Mouse (Mus musculus) forebrain, embryonic 14.5 days (tissue): ENCODE measurements around the gene 1810062G17Rik. TPM values are rescaled to one million over a fixed set of nuclear protein-coding genes. Genes with fewer than 3 reads are reported as not detected.

ENCODE experiments used
- ATAC-seq: fragments of 200-750 bp; cut with Nextera tagmentation; 2 replicates; pipeline ENCODE4 v1.8.0; 2017; ENCODE audit warnings: mild to moderate bottlenecking, moderate library complexity
- DNase-seq: peaks from one replicate; pipeline ENCODE4 v3.0.0-alpha.2; 2015; ENCODE audit warnings: low spot score
- H3K27ac ChIP-seq: fragments of 300-500 bp; sonication (generic); 2 replicates; pipeline ENCODE4 v1.5.1; 2014; ENCODE audit warnings: low read depth, mild to moderate bottlenecking, control low read depth, low read length, moderate library complexity
- H3K27me3 ChIP-seq: fragments of 300-500 bp; sonication (generic); replicated peaks from 2 replicates; pipeline ENCODE4 v1.6.1; 2014; ENCODE audit warnings: low read length, control low read depth, mixed read lengths; ENCODE audit not compliant: control insufficient read depth, insufficient read depth
- H3K36me3 ChIP-seq: fragments of 300-500 bp; sonication (generic); 2 replicates; pipeline ENCODE4 v1.6.1; 2014; ENCODE audit warnings: low read length, control low read depth; ENCODE audit not compliant: control insufficient read depth, insufficient read depth
- H3K4me1 ChIP-seq: fragments of 300-500 bp; sonication (generic); 2 replicates; pipeline ENCODE4 v1.6.1; 2014; ENCODE audit warnings: antibody characterized with exemption, low read length, control low read depth; ENCODE audit not compliant: control insufficient read depth, insufficient read depth
- H3K4me2 ChIP-seq: fragments of 300-500 bp; sonication (generic); 2 replicates; pipeline ENCODE4 v1.6.1; 2014; ENCODE audit warnings: mild to moderate bottlenecking, control low read depth, low read length
- H3K4me3 ChIP-seq: fragments of 300-500 bp; sonication (generic); 2 replicates; pipeline ENCODE4 v1.5.1; 2014; ENCODE audit warnings: low read depth, low read length, control low read depth
- H3K9ac ChIP-seq: fragments of 300-500 bp; sonication (generic); 2 replicates; pipeline ENCODE4 v1.6.1; 2014; ENCODE audit warnings: mild to moderate bottlenecking, low read length, control low read depth, moderate library complexity
- H3K9me3 ChIP-seq: fragments of 300-500 bp; sonication (generic); replicated peaks from 2 replicates; pipeline ENCODE4 v1.6.1; 2016; ENCODE audit warnings: low read length, control low read depth, mixed read lengths; ENCODE audit not compliant: control insufficient read depth
- WGBS: fragments of 180-500 bp; shearing (Covaris S2); extraction: QIAGEN DNeasy Blood & Tissue Kit; methylation state at CpG from one replicate; pipeline ENCODE4 v1.1.7; 2014; 5-methylcytosine and 5-hydroxymethylcytosine counted together
- polyA plus RNA-seq: library from polyadenylated mRNA; unstranded; fragments of >200 nt; fragmentation: Nextera tagmentation; extraction: Ambion mirVana; gene quantifications from 2 replicates; pipeline ENCODE4 v1.2.1, GENCODE M21; 2014

1810062G17Rik gene
- polyA plus RNA-seq, 1 experiment from 2014 or later: not detected

GRCm38 (mm10) chr3:36482940-36483339, 7.2 kb downstream of the 1810062G17Rik start:
- Histone ChIP-seq H3K4me1 (peaks cover 3% of the 10 kb centered on the region; the same call in 1 of the 2 replicates), H3K9ac (no peak overlapping the region), H3K36me3 (no peaks in the 10 kb centered on the region), H3K9me3 (no peaks in the 10 kb centered on the region), H3K4me3 (no peak overlapping the region), H3K27ac (no peak overlapping the region), H3K4me2 (no peak overlapping the region), H3K27me3 (no peaks in the 10 kb centered on the region)
- ATAC-seq (no peak), DNase-seq (no peak)
- 20% methylated on average over 9 of the region's 9 CpGs for WGBS

GRCm38 (mm10) chr3:36484292-36484691, 8.6 kb downstream of the 1810062G17Rik start:
- Histone ChIP-seq H3K9ac (no peak overlapping the region), H3K36me3 (no peaks in the 10 kb centered on the region), H3K27ac (no peak overlapping the region), H3K27me3 (no peaks in the 10 kb centered on the region), H3K4me2 (no peak overlapping the region), H3K4me3 (no peak overlapping the region), H3K4me1 (peaks cover 3% of the 10 kb centered on the region; the same call in 1 of the 2 replicates), H3K9me3 (no peaks in the 10 kb centered on the region)
- WGBS: 92% methylated on average over 4 of the region's 4 CpGs
- DNase-seq (no peak), ATAC-seq (no peak)

GRCm38 (mm10) chr3:36486176-36486575, 10.4 kb downstream of the 1810062G17Rik start:
- DNase-seq (no peak), ATAC-seq (no peak)
- H3K27me3 ChIP-seq: no peaks in the 10 kb centered on the region
- no peak overlapping the region for H3K27ac ChIP-seq
- 67% methylated on average over 6 of the region's 6 CpGs for WGBS
- no peak overlapping the region for H3K9ac ChIP-seq
- no peak overlapping the region for H3K4me2 ChIP-seq
- H3K4me1 ChIP-seq: no peaks in the 10 kb centered on the region; the same call in 1 of the 2 replicates
- H3K9me3 ChIP-seq: no peaks in the 10 kb centered on the region
- H3K36me3 ChIP-seq: no peaks in the 10 kb centered on the region
- no peak overlapping the region for H3K4me3 ChIP-seq

- no peaks in the 10 kb centered on the region for H3K9me3 ChIP-seq
- ATAC-seq (no peak), DNase-seq (no peak)
- H3K4me2 ChIP-seq: no peak overlapping the region
- no peak overlapping the region for H3K4me3 ChIP-seq
- H3K27me3 ChIP-seq: no peaks in the 10 kb centered on the region
- no peak overlapping the region for H3K27ac ChIP-seq
- no peaks in the 10 kb centered on the region for H3K36me3 ChIP-seq
- 94% methylated on average over 6 of the region's 6 CpGs for WGBS
- H3K9ac ChIP-seq: no peak overlapping the region
- H3K4me1 ChIP-seq: no peaks in the 10 kb centered on the region; the same call in 1 of the 2 replicates
These were observed 11.1 kb downstream of the 1810062G17Rik start for GRCm38 (mm10) chr3:36486881-36487280.

GRCm38 (mm10) chr3:36488367-36488766, 12.6 kb downstream of the 1810062G17Rik start:
- Histone ChIP-seq H3K4me1 (no peaks in the 10 kb centered on the region), H3K9ac (no peak overlapping the region), H3K4me2 (no peak overlapping the region), H3K27ac (no peak overlapping the region), H3K4me3 (no peak overlapping the region), H3K9me3 (no peaks in the 10 kb centered on the region), H3K36me3 (no peaks in the 10 kb centered on the region), H3K27me3 (no peaks in the 10 kb centered on the region)
- DNase-seq: no peak
- no peak for ATAC-seq
- 65% methylated on average over 1 of the region's 1 CpGs for WGBS

GRCm38 (mm10) chr3:36488899-36489589, 13.3 kb downstream of the 1810062G17Rik start:
- WGBS: 84% methylated on average over 6 of the region's 6 CpGs
- H3K4me3 ChIP-seq: no peak overlapping the region
- H3K9me3 ChIP-seq: no peaks in the 10 kb centered on the region
- DNase-seq: no peak
- no peak overlapping the region for H3K27ac ChIP-seq
- no peaks in the 10 kb centered on the region for H3K4me1 ChIP-seq
- no peaks in the 10 kb centered on the region for H3K27me3 ChIP-seq
- no peaks in the 10 kb centered on the region for H3K36me3 ChIP-seq
- no peak for ATAC-seq
- H3K4me2 ChIP-seq: no peak overlapping the region
- H3K9ac ChIP-seq: no peak overlapping the region

GRCm38 (mm10) chr3:36489590-36489910, 13.8 kb downstream of the 1810062G17Rik start:
- H3K4me3 ChIP-seq: no peak overlapping the region
- no peaks in the 10 kb centered on the region for H3K4me1 ChIP-seq
- H3K4me2 ChIP-seq: no peak overlapping the region
- H3K27ac ChIP-seq: no peak overlapping the region
- no peaks in the 10 kb centered on the region for H3K9me3 ChIP-seq
- no peak overlapping the region for H3K9ac ChIP-seq
- H3K27me3 ChIP-seq: no peaks in the 10 kb centered on the region
- ATAC-seq: no peak
- DNase-seq: no peak
- no peaks in the 10 kb centered on the region for H3K36me3 ChIP-seq
- 100% methylated on average over 1 of the region's 1 CpGs for WGBS

GRCm38 (mm10) chr3:36491535-36491934, 15.8 kb downstream of the 1810062G17Rik start:
- Histone ChIP-seq H3K36me3 (no peaks in the 10 kb centered on the region), H3K4me2 (no peak overlapping the region), H3K27me3 (no peaks in the 10 kb centered on the region), H3K4me3 (no peak overlapping the region), H3K9ac (no peak overlapping the region), H3K4me1 (no peaks in the 10 kb centered on the region; the same call in 1 of the 2 replicates), H3K27ac (no peak overlapping the region), H3K9me3 (no peaks in the 10 kb centered on the region)
- 86% methylated on average over 5 of the region's 5 CpGs for WGBS
- ATAC-seq: no peak
- no peak for DNase-seq

GRCm38 (mm10) chr3:36492716-36493391, 17.1 kb downstream of the 1810062G17Rik start:
- ATAC-seq (no peak), DNase-seq (no peak)
- H3K4me1 ChIP-seq: no peaks in the 10 kb centered on the region; the same call in 1 of the 2 replicates
- H3K9me3 ChIP-seq: no peaks in the 10 kb centered on the region
- H3K27me3 ChIP-seq: no peaks in the 10 kb centered on the region
- no peak overlapping the region for H3K9ac ChIP-seq
- no peaks in the 10 kb centered on the region for H3K36me3 ChIP-seq
- H3K27ac ChIP-seq: no peak overlapping the region
- no peak overlapping the region for H3K4me3 ChIP-seq
- no peak overlapping the region for H3K4me2 ChIP-seq
- WGBS: 85% methylated on average over 9 of the region's 9 CpGs
